Comparison of ENCODE assay signal across 7 mouse cellular contexts in genomic region chr10:62601053-62601791, GRCm38 (mm10). TPM values are rescaled to one million over a fixed set of nuclear protein-coding genes. Genes with fewer than 3 reads are reported as not detected.
DNase-seq lines count a peak whose midpoint lies in the region; ATAC-seq and TF ChIP-seq lines count a peak whose summit lies in the region.

No protein-coding gene starts in this region.

- no peaks in the 10 kb centered on the region for H3K4me1 ChIP-seq in midbrain, postnatal 0 days (ENCODE audit: insufficient read depth, low read length)

- 13% methylated on average over 20 of the region's 20 CpGs for WGBS in midbrain, postnatal 0 days

- peak overlapping the region; percentile 91 for H3K4me3 ChIP-seq in midbrain, postnatal 0 days (ENCODE audit: low read depth, low read length)

- no peak for ATAC-seq in midbrain, postnatal 0 days (ENCODE audit: low FRiP score)

- peak overlapping the region; percentile 77; the same call in 1 of the 2 replicates for H3K9ac ChIP-seq in midbrain, postnatal 0 days (replicated peaks; ENCODE audit: low read length, poor library complexity, severe bottlenecking)

- DNase-seq in 3T3-L1 (ENCODE audit: low read depth, low spot score), result peak; percentile 39
- DNase-seq in 416B (ENCODE audit: low read depth), result peak; percentile 63
- DNase-seq in embryo, embryonic 11 days, result peak; percentile 17
- DNase-seq in induced T-regulatory cell, adult 2 months (ENCODE audit: low read depth), result peak; percentile 78
- peak; percentile 12 for DNase-seq in midbrain, postnatal 0 days (ENCODE audit: low spot score)
- DNase-seq in urinary bladder, postnatal 10 days (ENCODE audit: low spot score), result no peak
- no peak for DNase-seq in ovary, postnatal 36 days (ENCODE audit: low spot score)

- no peak for TF ChIP-seq CTCF in midbrain, postnatal 0 days (IDR thresholded peaks at IDR 0.05)

- no peaks in the 10 kb centered on the region for H3K27me3 ChIP-seq in midbrain, postnatal 0 days (ENCODE audit: insufficient read depth, low read length)

- H3K9me3 ChIP-seq in midbrain, postnatal 0 days (ENCODE audit: low read length), result no peaks in the 10 kb centered on the region

- peak overlapping the region; percentile 74 for H3K4me2 ChIP-seq in midbrain, postnatal 0 days (ENCODE audit: low read depth, low read length, poor library complexity, severe bottlenecking)

- peaks cover 15% of the 10 kb centered on the region for H3K36me3 ChIP-seq in midbrain, postnatal 0 days (ENCODE audit: insufficient read depth, low read length)

- H3K27ac ChIP-seq in midbrain, postnatal 0 days (ENCODE audit: low read depth, low read length), result no peak overlapping the region

RNA-seq across cellular contexts. Expression of gene Ddx21, which starts 0.9 kb away (rescaled TPM):
- 16.7 and 20.2 TPM in 2 replicates for total RNA-seq in midbrain, postnatal 0 days (2014; rRNA removed)
- 8.7 and 10.6 TPM in 2 replicates for polyA plus RNA-seq in midbrain, postnatal 0 days (2015; fragmentation: Nextera tagmentation; extraction: Ambion mirVana)

RNA-seq across cellular contexts. Expression of gene Kif1bp, which starts 23.0 kb away (rescaled TPM):
- total RNA-seq in midbrain, postnatal 0 days (2014; rRNA removed), result 70.5 and 84.2 TPM in 2 replicates
- polyA plus RNA-seq in midbrain, postnatal 0 days (2015; fragmentation: Nextera tagmentation; extraction: Ambion mirVana), result 69.2 and 73.4 TPM in 2 replicates

RNA-seq across cellular contexts. Expression of gene Ddx50, which starts 49.8 kb away (rescaled TPM):
- 40.8 and 61.8 TPM in 2 replicates for total RNA-seq in midbrain, postnatal 0 days (2014; rRNA removed)
- polyA plus RNA-seq in midbrain, postnatal 0 days (2015; fragmentation: Nextera tagmentation; extraction: Ambion mirVana), result 71.9 and 77.0 TPM in 2 replicates

Comparison
In these comparisons a context has a peak if more than half of its experiments do, and no peak if none do; other contexts are left out.
1. DNase-seq: peak in 3T3-L1 (single experiment), 416B (single experiment), embryo, embryonic 11 days (single experiment), induced T-regulatory cell, adult 2 months (single experiment) and midbrain, postnatal 0 days (single experiment); none in urinary bladder, postnatal 10 days (single experiment) and ovary, postnatal 36 days (single experiment).